Mouse (Mus musculus) bone marrow macrophage, adult 2 months (primary cell): ENCODE data around the gene Rbms1.

Experiments used
- CTCF ChIP-seq: IDR thresholded peaks from 2 replicates; pipeline ENCODE4 v1.5.1; 2012; ENCODE audit warnings: low read depth, mild to moderate bottlenecking, low read length, moderate library complexity
- POLR2A ChIP-seq: IDR thresholded peaks from 2 replicates; pipeline ENCODE4 v1.6.1; 2012; ENCODE audit warnings: mild to moderate bottlenecking, low read depth, low read length, borderline replicate concordance

- TF ChIP-seq CTCF (no peak), POLR2A (no peak)
Measured at GRCm38 (mm10) chr2:60834293-60834692, 128.7 kb downstream of the Rbms1 start.
